Comparison of ENCODE assay signal across 19 mouse cellular contexts in genomic region chr10:95164949-95165348, GRCm38 (mm10).
A peak's percentile ranks its signal among the peaks of the same experiment; 100 is the strongest.
DNase-seq lines count a peak whose midpoint lies in the region; ATAC-seq lines count a peak whose summit lies in the region.
"Had no signal": no experiment of that assay in that cellular context is flagged by ENCODE, and none has a peak within 500 bp of the region (broad histone marks: within the 10 kb centered on the region; RNA-seq: fewer than 3 reads in every experiment).

No protein-coding gene starts in this region.

- no peak overlapping the region for H3K4me3 ChIP-seq in heart, embryonic 11.5 days (ENCODE audit: low read depth, low read length)
- no peak overlapping the region for H3K4me3 ChIP-seq in midbrain, embryonic 11.5 days (ENCODE audit: low read depth, low read length)
- H3K4me3 ChIP-seq in midbrain, embryonic 14.5 days (replicated peaks; ENCODE audit: low read depth, low read length) = no peak overlapping the region

- no peaks in the 10 kb centered on the region for H3K9me3 ChIP-seq in heart, embryonic 11.5 days (replicated peaks; ENCODE audit: control insufficient read depth, low read length)
- H3K9me3 ChIP-seq in midbrain, embryonic 11.5 days (ENCODE audit: control insufficient read depth, low read length) = no peaks in the 10 kb centered on the region
- H3K9me3 ChIP-seq in midbrain, embryonic 14.5 days (ENCODE audit: control insufficient read depth, low read length) = no peaks in the 10 kb centered on the region

- no peak overlapping the region for H3K4me2 ChIP-seq in heart, embryonic 11.5 days
- H3K4me2 ChIP-seq in midbrain, embryonic 11.5 days = no peak overlapping the region
- no peak overlapping the region for H3K4me2 ChIP-seq in midbrain, embryonic 14.5 days (ENCODE audit: low read length)

- no peaks in the 10 kb centered on the region for H3K4me1 ChIP-seq in heart, embryonic 11.5 days (ENCODE audit: control insufficient read depth, insufficient read depth, low read length)
- H3K4me1 ChIP-seq in midbrain, embryonic 11.5 days (ENCODE audit: control insufficient read depth, insufficient read depth, low read length) = no peaks in the 10 kb centered on the region
- H3K4me1 ChIP-seq in midbrain, embryonic 14.5 days (ENCODE audit: control insufficient read depth, insufficient read depth, low read length) = no peaks in the 10 kb centered on the region

- H3K27me3 ChIP-seq in heart, embryonic 11.5 days (ENCODE audit: control insufficient read depth, insufficient read depth, low read length) = no peaks in the 10 kb centered on the region
- no peaks in the 10 kb centered on the region for H3K27me3 ChIP-seq in midbrain, embryonic 11.5 days (ENCODE audit: control insufficient read depth, insufficient read depth, low read length)
- no peaks in the 10 kb centered on the region for H3K27me3 ChIP-seq in midbrain, embryonic 14.5 days (ENCODE audit: control insufficient read depth, insufficient read depth, low read length)
- H3K27me3 ChIP-seq: CH12.LX, Patski had no signal

- no peak overlapping the region for H3K9ac ChIP-seq in heart, embryonic 11.5 days (ENCODE audit: low read depth, low read length)
- H3K9ac ChIP-seq in midbrain, embryonic 11.5 days (ENCODE audit: low read length) = no peak overlapping the region
- H3K9ac ChIP-seq in midbrain, embryonic 14.5 days (replicated peaks; ENCODE audit: low read length) = no peak overlapping the region

- no peak for ATAC-seq in heart, embryonic 11.5 days (replicated peaks; ENCODE audit: insufficient number of reproducible peaks, low FRiP score, low TSS enrichment)
- ATAC-seq in midbrain, embryonic 11.5 days (ENCODE audit: low FRiP score) = no peak
- ATAC-seq in midbrain, embryonic 14.5 days (ENCODE audit: low FRiP score, low TSS enrichment) = no peak
- ATAC-seq: activated CD4-positive, CD25-positive, alpha-beta regulatory T cell, adult 4 months; CD4-positive, CD25-positive, alpha-beta regulatory T cell, adult 4 months; Patski had no signal

- peak; percentile 82 for DNase-seq in heart, adult 11 months
- peak; percentile 51 for DNase-seq in midbrain, embryonic 11.5 days (ENCODE audit: low spot score, missing footprints)
- DNase-seq in midbrain, embryonic 14.5 days = no peak
- DNase-seq: adrenal gland, adult 2 months; adrenal gland, adult 8-10 months; adrenal gland, postnatal 10 days; adrenal gland, postnatal 14 days; adrenal gland, postnatal 25 days; adrenal gland, postnatal 36 days; B cell, adult 2 months; cerebellum, adult 11 months; cerebellum, adult 11-12 months; cerebellum, adult 18-20 months had no signal

- no peak overlapping the region for H3K27ac ChIP-seq in heart, embryonic 11.5 days (ENCODE audit: low read depth, low read length)
- no peak overlapping the region for H3K27ac ChIP-seq in midbrain, embryonic 11.5 days (ENCODE audit: low read depth, low read length)
- no peak overlapping the region for H3K27ac ChIP-seq in midbrain, embryonic 14.5 days (replicated peaks; ENCODE audit: low read depth, low read length)

- H3K36me3 ChIP-seq in heart, embryonic 11.5 days (ENCODE audit: control insufficient read depth, insufficient read depth, low read length) = no peaks in the 10 kb centered on the region
- no peaks in the 10 kb centered on the region for H3K36me3 ChIP-seq in midbrain, embryonic 11.5 days (ENCODE audit: control insufficient read depth, insufficient read depth, low read length)
- no peaks in the 10 kb centered on the region for H3K36me3 ChIP-seq in midbrain, embryonic 14.5 days (ENCODE audit: control insufficient read depth, insufficient read depth, low read length)
- H3K36me3 ChIP-seq: G1E had no signal

- WGBS in heart, embryonic 11.5 days (ENCODE audit: insufficient replicate concordance) = 75% methylated on average over 2 of the region's 2 CpGs
- WGBS in midbrain, embryonic 11.5 days = 87% methylated on average over 2 of the region's 2 CpGs
- WGBS in midbrain, embryonic 14.5 days = 84% methylated on average over 2 of the region's 2 CpGs
